Mouse (Mus musculus) embryonic fibroblast, embryonic 13.5 days (primary cell): Measurements from ENCODE around the gene Igf2r.

Experiments
- CTCF ChIP-seq: IDR thresholded peaks from 2 replicates; pipeline ENCODE4 v1.5.1; 2011; ENCODE audit warnings: mild to moderate bottlenecking, control low read depth, low read length, moderate library complexity, borderline replicate concordance; ENCODE audit not compliant: insufficient read depth
- POLR2A ChIP-seq: IDR thresholded peaks from 2 replicates; pipeline ENCODE4 v1.6.1; 2011; ENCODE audit warnings: low read depth, mild to moderate bottlenecking, control low read depth, low read length, moderate library complexity

- TF ChIP-seq CTCF (no peak), POLR2A (no peak)
These were observed 45.0 kb upstream of the Igf2r start for GRCm38 (mm10) chr17:12814502-12814901.
